Mouse (Mus musculus) hindbrain, embryonic 10.5 days (tissue): ENCODE data around the gene Med15. TPM values are rescaled to one million over a fixed set of nuclear protein-coding genes. Genes with fewer than 3 reads are reported as not detected.

Experiments
- DNase-seq: peaks from one replicate; pipeline ENCODE4 v3.0.0-alpha.2; 2017; ENCODE audit warnings: low spot score
- H3K27ac ChIP-seq: fragments of 300-500 bp; sonication (generic); 2 replicates; pipeline ENCODE4 v1.5.1; 2016; ENCODE audit warnings: mild to moderate bottlenecking, moderate library complexity
- H3K27me3 ChIP-seq: fragments of 300-500 bp; sonication (generic); 2 replicates; pipeline ENCODE4 v1.6.1; 2016; ENCODE audit warnings: mild to moderate bottlenecking; ENCODE audit not compliant: poor library complexity, insufficient read depth, severe bottlenecking
- H3K36me3 ChIP-seq: fragments of 300-500 bp; sonication (generic); 2 replicates; pipeline ENCODE4 v1.6.1; 2016; ENCODE audit warnings: mild to moderate bottlenecking, moderate library complexity
- H3K4me1 ChIP-seq: fragments of 300-500 bp; sonication (generic); replicated peaks from 2 replicates; pipeline ENCODE4 v1.6.1; 2016; ENCODE audit warnings: mild to moderate bottlenecking
- H3K4me3 ChIP-seq: fragments of 300-500 bp; sonication (generic); 2 replicates; pipeline ENCODE4 v1.5.1; 2016; ENCODE audit warnings: mild to moderate bottlenecking, moderate library complexity
- H3K9me3 ChIP-seq: fragments of 300-500 bp; sonication (generic); 2 replicates; pipeline ENCODE4 v1.6.1; 2016; ENCODE audit warnings: mild to moderate bottlenecking, moderate library complexity
- WGBS: fragments of 180-500 bp; shearing (Covaris S2); methylation state at CpG from one replicate; pipeline ENCODE4 v1.1.7; 2016; 5-methylcytosine and 5-hydroxymethylcytosine counted together
- polyA plus RNA-seq: library from polyadenylated mRNA; unstranded; fragments of >200 nt; fragmentation: Nextera tagmentation; extraction: Ambion mirVana; gene quantifications from 2 replicates; pipeline ENCODE4 v1.2.1, GENCODE M21; 2016

Med15 gene
- polyA plus RNA-seq, 1 experiment from 2014 or later, result 54.2 TPM

DNA sequence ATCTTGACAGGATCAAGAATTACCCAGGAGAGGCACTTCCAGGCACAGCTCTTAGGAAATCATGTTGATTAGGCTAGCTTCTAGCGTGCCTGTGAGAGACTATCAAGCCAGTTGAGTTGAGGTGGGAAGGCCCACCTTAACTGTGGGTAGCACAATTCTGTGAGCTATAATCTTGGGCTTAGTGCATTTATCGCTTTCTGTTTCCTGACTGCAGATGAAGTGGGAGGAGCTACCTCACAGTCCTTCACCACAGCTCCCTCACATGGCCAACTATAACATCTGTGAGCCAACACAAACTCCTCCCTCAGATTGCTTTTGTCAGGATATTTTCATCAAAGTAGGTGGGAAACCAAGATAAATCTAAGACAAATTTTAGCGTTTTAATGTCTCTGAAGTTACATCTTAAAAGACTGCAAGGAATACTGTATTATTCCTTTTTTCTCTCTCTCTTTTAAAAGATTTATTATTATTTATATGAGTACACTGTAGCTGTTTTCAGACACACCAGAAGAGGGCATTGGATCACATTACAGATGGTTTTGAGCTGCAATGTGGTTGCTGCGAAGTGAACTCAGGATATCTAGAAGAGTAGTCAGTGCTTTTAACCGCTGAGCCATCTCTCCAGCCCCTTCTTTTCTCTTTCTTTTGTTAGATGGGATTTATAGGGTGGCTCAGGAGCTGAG lies 5.4 kb downstream of the Med15 start:
- no peak for DNase-seq
- Histone ChIP-seq H3K27ac (no peak overlapping the region), H3K27me3 (no peaks in the 10 kb centered on the region), H3K9me3 (no peaks in the 10 kb centered on the region), H3K36me3 (no peaks in the 10 kb centered on the region), H3K4me3 (no peak overlapping the region), H3K4me1 (peaks cover 6% of the 10 kb centered on the region)
- WGBS, result 17% methylated on average over 5 of the region's 5 CpGs

GRCm38 (mm10) chr16:17724448-17724847 lies 8.2 kb downstream of the Med15 start:
- peaks cover 6% of the 10 kb centered on the region; the same call in 1 of the 2 replicates for H3K36me3 ChIP-seq
- H3K4me3 ChIP-seq, result no peak overlapping the region
- H3K9me3 ChIP-seq, result no peaks in the 10 kb centered on the region
- 87% methylated on average over 3 of the region's 3 CpGs for WGBS
- H3K27ac ChIP-seq, result no peak overlapping the region
- H3K27me3 ChIP-seq, result no peaks in the 10 kb centered on the region
- no peak for DNase-seq
- H3K4me1 ChIP-seq, result peaks cover 21% of the 10 kb centered on the region

- H3K4me3 ChIP-seq, result peak overlapping the region; percentile 97; the same call in 1 of the 2 replicates
- peaks cover 21% of the 10 kb centered on the region for H3K4me1 ChIP-seq
- 79% methylated on average over 1 of the region's 1 CpGs for WGBS
- no peaks in the 10 kb centered on the region for H3K27me3 ChIP-seq
- DNase-seq, result no peak
- H3K36me3 ChIP-seq, result peaks cover 7% of the 10 kb centered on the region; the same call in 1 of the 2 replicates
- no peaks in the 10 kb centered on the region for H3K9me3 ChIP-seq
- H3K27ac ChIP-seq, result peak overlapping the region; percentile 88
Observed at GRCm38 (mm10) chr16:17723325-17723626, 9.4 kb downstream of the Med15 start.

GRCm38 (mm10) chr16:17722461-17723324 lies 10.0 kb downstream of the Med15 start:
- H3K36me3 ChIP-seq, result peaks cover 7% of the 10 kb centered on the region; the same call in 1 of the 2 replicates
- H3K27ac ChIP-seq, result peak overlapping the region; percentile 88
- peak; percentile 94 for DNase-seq
- 2% methylated on average over 44 of the region's 44 CpGs for WGBS
- peak overlapping the region; percentile 97 for H3K4me3 ChIP-seq
- H3K27me3 ChIP-seq, result no peaks in the 10 kb centered on the region
- peaks cover 19% of the 10 kb centered on the region for H3K4me1 ChIP-seq
- H3K9me3 ChIP-seq, result no peaks in the 10 kb centered on the region

GRCm38 (mm10) chr16:17721822-17722460 lies 10.8 kb downstream of the Med15 start:
- H3K27me3 ChIP-seq, result no peaks in the 10 kb centered on the region
- 11% methylated on average over 10 of the region's 10 CpGs for WGBS
- DNase-seq, result no peak
- H3K27ac ChIP-seq, result peak overlapping the region; percentile 88
- peaks cover 17% of the 10 kb centered on the region for H3K4me1 ChIP-seq
- peak overlapping the region; percentile 97 for H3K4me3 ChIP-seq
- H3K36me3 ChIP-seq, result peaks cover 7% of the 10 kb centered on the region; the same call in 1 of the 2 replicates
- H3K9me3 ChIP-seq, result no peaks in the 10 kb centered on the region

GRCm38 (mm10) chr16:17721114-17721808 lies 11.4 kb downstream of the Med15 start:
- WGBS, result 70% methylated on average over 9 of the region's 9 CpGs
- H3K4me3 ChIP-seq, result peak overlapping the region; percentile 97
- DNase-seq, result no peak
- H3K27ac ChIP-seq, result 0 out of 2 replicates have a peak overlapping the region, but pooled peaks have one; percentile 88
- peaks cover 17% of the 10 kb centered on the region for H3K4me1 ChIP-seq
- peaks cover 7% of the 10 kb centered on the region; the same call in 1 of the 2 replicates for H3K36me3 ChIP-seq
- no peaks in the 10 kb centered on the region for H3K9me3 ChIP-seq
- H3K27me3 ChIP-seq, result no peaks in the 10 kb centered on the region

- no peaks in the 10 kb centered on the region for H3K9me3 ChIP-seq
- H3K27me3 ChIP-seq, result no peaks in the 10 kb centered on the region
- no peak for DNase-seq
- no peak overlapping the region for H3K4me3 ChIP-seq
- 96% methylated on average over 1 of the region's 1 CpGs for WGBS
- no peak overlapping the region for H3K27ac ChIP-seq
- H3K36me3 ChIP-seq, result peaks cover 7% of the 10 kb centered on the region; the same call in 1 of the 2 replicates
- peaks cover 15% of the 10 kb centered on the region for H3K4me1 ChIP-seq
Observed at GRCm38 (mm10) chr16:17717791-17718190, 14.9 kb downstream of the Med15 start.

- peaks cover 31% of the 10 kb centered on the region for H3K36me3 ChIP-seq
- H3K4me1 ChIP-seq, result no peaks in the 10 kb centered on the region
- no peaks in the 10 kb centered on the region for H3K27me3 ChIP-seq
- no peak overlapping the region for H3K4me3 ChIP-seq
- H3K9me3 ChIP-seq, result no peaks in the 10 kb centered on the region
- WGBS, result 80% methylated on average over 1 of the region's 1 CpGs
- DNase-seq, result no peak
- H3K27ac ChIP-seq, result no peak overlapping the region
Observed at GRCm38 (mm10) chr16:17707541-17707940, 25.1 kb downstream of the Med15 start.

DNA sequence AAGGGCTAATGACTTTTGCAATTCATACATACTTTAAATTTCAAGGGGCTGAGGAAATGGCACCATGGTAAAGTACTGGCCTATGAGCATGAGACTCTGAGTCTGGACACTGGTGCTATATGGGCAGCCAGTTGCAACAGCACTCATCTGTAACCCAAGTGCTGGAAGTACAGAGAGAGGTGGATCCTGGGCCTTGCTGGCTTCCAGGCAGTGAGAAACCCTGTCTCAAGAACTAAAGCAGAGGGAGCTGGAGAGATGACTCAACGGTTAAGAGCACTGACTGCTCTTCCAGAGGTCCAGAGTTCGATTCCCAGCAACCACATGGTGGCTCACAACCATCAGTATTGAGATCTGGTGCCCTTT lies 31.7 kb downstream of the Med15 start:
- Histone ChIP-seq H3K9me3 (no peaks in the 10 kb centered on the region), H3K27me3 (no peaks in the 10 kb centered on the region), H3K27ac (no peak overlapping the region), H3K4me1 (no peaks in the 10 kb centered on the region), H3K36me3 (peaks cover 63% of the 10 kb centered on the region), H3K4me3 (no peak overlapping the region)
- DNase-seq, result no peak
- 92% methylated on average over 2 of the region's 2 CpGs for WGBS

DNA sequence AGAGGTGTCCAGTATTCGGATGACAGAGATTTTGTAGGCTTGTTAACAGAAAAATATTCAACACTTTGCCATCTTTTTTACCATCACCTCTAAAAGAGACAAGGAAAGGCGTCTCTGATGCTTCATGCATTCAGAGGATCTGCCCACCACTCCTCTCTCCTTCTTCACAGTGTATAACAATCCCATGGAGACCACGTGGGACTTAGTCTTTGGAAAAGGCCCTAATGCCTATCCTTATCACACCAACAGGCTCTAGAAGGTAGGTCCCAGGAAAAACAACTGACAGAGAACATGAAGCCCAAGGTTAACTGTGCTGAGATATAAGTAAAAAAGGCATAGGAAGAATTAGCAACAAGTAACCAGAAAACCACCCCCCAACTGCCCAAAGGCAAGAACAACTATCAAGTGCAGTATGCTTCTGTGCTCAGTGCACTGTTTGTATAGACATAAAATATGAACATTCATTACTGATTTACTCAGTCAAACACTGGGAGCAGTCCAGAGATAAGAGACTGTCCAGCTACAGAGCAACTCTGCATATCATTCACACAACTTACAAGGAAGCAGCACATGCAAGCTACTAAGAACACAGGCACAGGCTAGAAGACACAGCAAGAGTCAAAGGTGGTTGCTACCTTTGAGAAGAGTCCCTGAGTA lies 32.2 kb downstream of the Med15 start:
- H3K4me3 ChIP-seq, result no peak overlapping the region
- no peak overlapping the region for H3K27ac ChIP-seq
- no peak for DNase-seq
- H3K9me3 ChIP-seq, result no peaks in the 10 kb centered on the region
- H3K27me3 ChIP-seq, result no peaks in the 10 kb centered on the region
- 86% methylated on average over 3 of the region's 3 CpGs for WGBS
- H3K36me3 ChIP-seq, result peaks cover 63% of the 10 kb centered on the region
- H3K4me1 ChIP-seq, result no peaks in the 10 kb centered on the region

- Histone ChIP-seq H3K9me3 (no peaks in the 10 kb centered on the region), H3K4me3 (no peak overlapping the region), H3K27ac (no peak overlapping the region), H3K4me1 (no peaks in the 10 kb centered on the region), H3K36me3 (peaks cover 67% of the 10 kb centered on the region), H3K27me3 (no peaks in the 10 kb centered on the region)
- no peak for DNase-seq
- WGBS, result 94% methylated on average over 3 of the region's 3 CpGs
Observed at GRCm38 (mm10) chr16:17694860-17695259, 37.8 kb downstream of the Med15 start.

DNA sequence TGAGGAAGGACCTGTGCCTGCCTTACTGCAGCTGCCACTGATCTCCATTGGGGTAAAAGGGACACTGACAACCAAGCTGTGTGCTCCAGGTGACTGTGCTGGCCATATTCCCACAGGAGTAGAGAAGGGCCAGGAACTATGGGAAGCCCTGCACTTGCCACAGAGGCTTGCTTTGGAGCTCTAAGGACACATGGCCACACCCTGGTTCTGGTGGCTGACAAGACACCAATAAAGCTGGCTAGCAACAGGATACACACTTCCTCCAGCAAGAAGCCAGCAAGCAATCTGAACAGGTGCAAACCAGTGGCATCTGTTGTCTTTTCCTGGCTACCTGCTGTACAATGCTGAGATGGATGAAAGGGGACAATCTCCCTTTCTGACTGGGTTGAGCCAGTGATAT lies 62.8 kb downstream of the Med15 start:
- Histone ChIP-seq H3K36me3 (peaks cover 94% of the 10 kb centered on the region), H3K4me3 (no peak overlapping the region), H3K27me3 (no peaks in the 10 kb centered on the region), H3K27ac (no peak overlapping the region), H3K4me1 (no peaks in the 10 kb centered on the region), H3K9me3 (no peaks in the 10 kb centered on the region)
- no peak for DNase-seq
